Mouse (Mus musculus): Measurements from ENCODE around the gene Slc25a19.
"Not testable (repeated sequence)": the region's sequence is repeated elsewhere in the genome, so short reads cannot be mapped to it uniquely, and the experiment has no call there.

The Slc25a19 gene

GRCm38 (mm10) chr11:115627705-115628464, at the start of gene Slc25a19:
Gene Slc25a19, minus strand, starts transcription at chr11:115628295.
- peak; percentile 100 for DNase-seq (ENCODE audit: low read depth)

- DNase-seq (ENCODE audit: low read depth), result no peak
Observed at GRCm38 (mm10) chr11:115677511-115677910, 49.4 kb upstream of the Slc25a19 start.

- DNase-seq (ENCODE audit: low read depth), result no peak
Observed at GRCm38 (mm10) chr11:115676738-115677137, 48.6 kb upstream of the Slc25a19 start.

GRCm38 (mm10) chr11:115674235-115674865, 46.3 kb upstream of the Slc25a19 start:
- DNase-seq (ENCODE audit: low read depth), result no peak

- DNase-seq (ENCODE audit: low read depth), result peak; percentile 50
Observed at GRCm38 (mm10) chr11:115673471-115674234, 45.6 kb upstream of the Slc25a19 start.

GRCm38 (mm10) chr11:115672226-115672987, 44.3 kb upstream of the Slc25a19 start:
- DNase-seq (ENCODE audit: low read depth), result no peak

GRCm38 (mm10) chr11:115670451-115671050, 42.5 kb upstream of the Slc25a19 start:
- no peak for DNase-seq (ENCODE audit: low read depth)

- DNase-seq (ENCODE audit: low read depth), result no peak
Observed at GRCm38 (mm10) chr11:115663676-115664335, 35.7 kb upstream of the Slc25a19 start.

GRCm38 (mm10) chr11:115660376-115660775, 32.3 kb upstream of the Slc25a19 start:
- peak; percentile 69 for DNase-seq (ENCODE audit: low read depth)

GRCm38 (mm10) chr11:115658521-115658920, 30.4 kb upstream of the Slc25a19 start:
- DNase-seq (ENCODE audit: low read depth), result peak; percentile 62

- DNase-seq (ENCODE audit: low read depth), result no peak
Observed at GRCm38 (mm10) chr11:115654128-115654527, 26.0 kb upstream of the Slc25a19 start.

- DNase-seq (ENCODE audit: low read depth), result no peak
Observed at GRCm38 (mm10) chr11:115653194-115653593, 25.1 kb upstream of the Slc25a19 start.

- DNase-seq (ENCODE audit: low read depth), result no peak
Observed at GRCm38 (mm10) chr11:115651680-115652079, 23.6 kb upstream of the Slc25a19 start.

GRCm38 (mm10) chr11:115649706-115650105, 21.6 kb upstream of the Slc25a19 start:
- DNase-seq (ENCODE audit: low read depth), result no peak

- peak; percentile 86 for DNase-seq (ENCODE audit: low read depth)
Observed at GRCm38 (mm10) chr11:115647459-115647858, 19.4 kb upstream of the Slc25a19 start.

GRCm38 (mm10) chr11:115646439-115646838, 18.3 kb upstream of the Slc25a19 start:
- DNase-seq (ENCODE audit: low read depth), result no peak

GRCm38 (mm10) chr11:115645498-115645897, 17.4 kb upstream of the Slc25a19 start:
- DNase-seq (ENCODE audit: low read depth), result not testable (repeated sequence)

- DNase-seq (ENCODE audit: low read depth), result no peak
Observed at GRCm38 (mm10) chr11:115644308-115644707, 16.2 kb upstream of the Slc25a19 start.

GRCm38 (mm10) chr11:115643265-115643664, 15.2 kb upstream of the Slc25a19 start:
- DNase-seq (ENCODE audit: low read depth), result no peak

- no peak for DNase-seq (ENCODE audit: low read depth)
Observed at GRCm38 (mm10) chr11:115642705-115643104, 14.6 kb upstream of the Slc25a19 start.

- no peak for DNase-seq (ENCODE audit: low read depth)
Observed at GRCm38 (mm10) chr11:115641664-115642036, 13.6 kb upstream of the Slc25a19 start.

All from 416B (cell line).